Mouse (Mus musculus) spleen, adult 2 months (tissue): ENCODE results near the gene Gpr146. TPM values are rescaled to one million over a fixed set of nuclear protein-coding genes. Genes with fewer than 3 reads are reported as not detected.

Experiments
- DNase-seq, 2 experiments: peaks; one replicate each; pipeline versions ENCODE4 v3.0.0 to v3.0.0-alpha.2; 2012 to 2021; ENCODE audit warnings: low spot score in 2 of 2, low read depth in 1 of 2
- H3K27ac ChIP-seq: fragments of 200-500 bp; 2 replicates; pipeline ENCODE4 v1.5.1; 2012; ENCODE audit warnings: low read length, inconsistent platforms; ENCODE audit not compliant: insufficient read depth
- H3K27me3 ChIP-seq: fragments of 200-500 bp; 2 replicates; pipeline ENCODE4 v1.6.1; 2012; ENCODE audit warnings: mild to moderate bottlenecking, moderate library complexity, low read length, inconsistent platforms; ENCODE audit not compliant: control insufficient read depth, insufficient read depth
- H3K36me3 ChIP-seq: fragments of 200-500 bp; 2 replicates; pipeline ENCODE4 v1.6.1; 2012; ENCODE audit warnings: mild to moderate bottlenecking, low read length, inconsistent platforms; ENCODE audit not compliant: control insufficient read depth, insufficient read depth
- H3K4me1 ChIP-seq: fragments of 200-500 bp; 2 replicates; pipeline ENCODE4 v1.6.1; 2011; ENCODE audit warnings: inconsistent platforms; ENCODE audit not compliant: control insufficient read depth, insufficient read depth, insufficient read length
- H3K4me3 ChIP-seq: fragments of 200-500 bp; 2 replicates; pipeline ENCODE4 v1.5.1; 2011; ENCODE audit warnings: mild to moderate bottlenecking, inconsistent platforms; ENCODE audit not compliant: insufficient read depth, insufficient read length; ENCODE audit errors: extremely low read depth
- CTCF ChIP-seq: fragments of 200-500 bp; IDR thresholded peaks from 2 replicates; pipeline ENCODE4 v1.5.1; 2011; ENCODE audit warnings: mild to moderate bottlenecking, inconsistent platforms; ENCODE audit not compliant: insufficient read depth, insufficient read length, insufficient replicate concordance; ENCODE audit errors: extremely low read depth
- POLR2A ChIP-seq: fragments of 200-500 bp; IDR thresholded peaks from 2 replicates; pipeline ENCODE4 v1.6.1; 2011; ENCODE audit warnings: low read depth, low read length, inconsistent platforms
- WGBS: fragments of 180-500 bp; shearing (Covaris S2); methylation state at CpG from one replicate; pipeline ENCODE4 v1.1.7; 2018; 5-methylcytosine and 5-hydroxymethylcytosine counted together
- polyA plus RNA-seq: library from polyadenylated mRNA; depleted of rRNA; stranded (reverse); fragments of >200 nt; gene quantifications from 2 replicates; pipeline ENCODE4 v1.2.3, GENCODE M21; 2012; rRNA removed

Gene Gpr146
- polyA plus RNA-seq, 1 experiment: 32.2 TPM

GRCm38 (mm10) chr5:139440926-139441725 is 63.6 kb downstream of the Gpr146 start:
- H3K4me3 ChIP-seq: no peak overlapping the region
- WGBS: 95% methylated on average over 11 of the region's 11 CpGs
- no peak for TF ChIP-seq CTCF
- TF ChIP-seq POLR2A: no peak
- H3K4me1 ChIP-seq: no peaks in the 10 kb centered on the region
- DNase-seq: no peak
- no peak overlapping the region for H3K27ac ChIP-seq
- no peaks in the 10 kb centered on the region for H3K36me3 ChIP-seq
- H3K27me3 ChIP-seq: no peaks in the 10 kb centered on the region

DNA sequence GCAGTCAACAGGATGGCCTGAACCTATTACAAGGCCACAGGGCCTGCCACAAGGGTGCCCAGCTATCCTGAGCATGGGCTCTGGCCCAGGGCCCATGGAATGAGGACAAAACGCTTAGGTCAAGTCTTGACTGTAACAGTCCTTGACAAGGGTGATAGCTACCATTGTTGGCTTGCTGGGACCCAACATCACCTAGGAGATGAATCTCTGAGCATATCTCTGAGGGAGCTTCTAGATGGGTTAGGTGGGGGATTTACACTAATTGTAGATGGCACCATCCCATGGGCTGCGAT is 64.2 kb downstream of the Gpr146 start:
- WGBS: 90% methylated on average over 2 of the region's 2 CpGs

GRCm38 (mm10) chr5:139442428-139442827 is 64.9 kb downstream of the Gpr146 start:
- WGBS: 96% methylated on average over 12 of the region's 12 CpGs
- no peak overlapping the region for H3K27ac ChIP-seq
- DNase-seq: no peak
- H3K36me3 ChIP-seq: no peaks in the 10 kb centered on the region
- no peaks in the 10 kb centered on the region for H3K4me1 ChIP-seq
- H3K4me3 ChIP-seq: no peak overlapping the region
- TF ChIP-seq POLR2A (no peak), CTCF (no peak)
- H3K27me3 ChIP-seq: no peaks in the 10 kb centered on the region

More for the DNA sequence above, 64.2 kb downstream of the Gpr146 start:
- H3K36me3 ChIP-seq: no peaks in the 10 kb centered on the region
- H3K4me3 ChIP-seq: no peak overlapping the region
- no peaks in the 10 kb centered on the region for H3K4me1 ChIP-seq
- H3K27ac ChIP-seq: no peak overlapping the region
- TF ChIP-seq POLR2A (no peak), CTCF (no peak)
- DNase-seq: no peak
- H3K27me3 ChIP-seq: no peaks in the 10 kb centered on the region

- no peaks in the 10 kb centered on the region for H3K4me1 ChIP-seq
- no peak overlapping the region for H3K27ac ChIP-seq
- no peak for TF ChIP-seq POLR2A
- no peak for TF ChIP-seq CTCF
- no peak overlapping the region for H3K4me3 ChIP-seq
- WGBS: 85% methylated on average over 4 of the region's 4 CpGs
- H3K27me3 ChIP-seq: no peaks in the 10 kb centered on the region
- DNase-seq: no peak
- H3K36me3 ChIP-seq: no peaks in the 10 kb centered on the region
These were observed 65.5 kb downstream of the Gpr146 start for GRCm38 (mm10) chr5:139442962-139443361.

DNA sequence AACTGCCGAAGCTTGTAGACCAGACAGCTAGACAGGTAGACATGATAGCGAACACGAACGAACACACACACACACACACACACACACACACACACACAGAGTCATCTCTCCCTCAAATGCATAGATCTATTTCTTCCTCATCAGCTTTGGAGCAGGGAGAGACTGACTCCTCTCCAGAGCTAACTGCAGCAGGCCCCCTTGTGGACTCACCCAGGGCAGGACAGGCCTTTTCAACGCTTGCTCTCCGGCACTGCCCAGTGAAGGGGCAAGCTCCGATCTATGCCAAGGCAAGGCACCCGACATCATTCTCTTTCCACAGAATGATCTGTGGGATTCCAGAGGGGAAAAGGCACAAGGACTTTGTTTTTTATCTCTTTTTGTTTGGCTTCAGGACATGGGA is 67.8 kb downstream of the Gpr146 start:
- Histone ChIP-seq H3K4me1 (peaks cover 12% of the 10 kb centered on the region; the same call in 1 of the 2 replicates), H3K27me3 (no peaks in the 10 kb centered on the region), H3K4me3 (no peak overlapping the region), H3K36me3 (no peaks in the 10 kb centered on the region), H3K27ac (no peak overlapping the region)
- no peak for TF ChIP-seq POLR2A
- TF ChIP-seq CTCF: no peak
- 90% methylated on average over 8 of the region's 8 CpGs for WGBS
- DNase-seq: no peak

Other genes starting within 250 kb of the Gpr146 start
- gene Prkar1b, start 227.7 kb upstream of the Gpr146 start, polyA plus RNA-seq: 6.4 and 9.4 TPM in 2 replicates
- gene Dnaaf5, start 227.5 kb upstream of the Gpr146 start, polyA plus RNA-seq: 15.9 and 27.4 TPM in 2 replicates
- gene Sun1, start 177.1 kb upstream of the Gpr146 start, polyA plus RNA-seq: 23.8 and 24.7 TPM in 2 replicates
- 91.4 and 137 TPM in 2 replicates for gene Get4, start 125.4 kb upstream of the Gpr146 start, polyA plus RNA-seq
- gene Adap1, start 52.1 kb upstream of the Gpr146 start, polyA plus RNA-seq: 23.2 and 29.5 TPM in 2 replicates
- 27.2 and 36.2 TPM in 2 replicates for gene Cox19, start 26.3 kb upstream of the Gpr146 start, polyA plus RNA-seq
- gene Cyp2w1, start 25.1 kb upstream of the Gpr146 start, polyA plus RNA-seq: not detected in 2 replicates
- 8.1 and 11.9 TPM in 2 replicates for gene C130050O18Rik, start 27.6 kb downstream of the Gpr146 start, polyA plus RNA-seq
- 0.39 TPM in 2 replicates for gene Gper1, start 45.5 kb downstream of the Gpr146 start, polyA plus RNA-seq
- 5.2 and 8.5 TPM in 2 replicates for gene 3110082I17Rik, start 82.8 kb downstream of the Gpr146 start, polyA plus RNA-seq
- gene Zfand2a, start 106.9 kb downstream of the Gpr146 start, polyA plus RNA-seq: 6.6 and 7.5 TPM in 2 replicates
- not detected in 2 replicates for gene Uncx, start 165.8 kb downstream of the Gpr146 start, polyA plus RNA-seq